Mouse (Mus musculus): ENCODE measurements around the gene Ndufs7. TPM values are rescaled to one million over a fixed set of nuclear protein-coding genes. Genes with fewer than 3 reads are reported as not detected.
A peak's percentile ranks its signal among the peaks of the same experiment; 100 is the strongest.
"Not testable (repeated sequence)": the region's sequence is repeated elsewhere in the genome, so short reads cannot be mapped to it uniquely, and the experiment has no call there.

The Ndufs7 gene
- 553 and 586 TPM in 2 replicates for polyA plus RNA-seq (2015; fragmentation: Nextera tagmentation; extraction: Ambion mirVana)

DNA sequence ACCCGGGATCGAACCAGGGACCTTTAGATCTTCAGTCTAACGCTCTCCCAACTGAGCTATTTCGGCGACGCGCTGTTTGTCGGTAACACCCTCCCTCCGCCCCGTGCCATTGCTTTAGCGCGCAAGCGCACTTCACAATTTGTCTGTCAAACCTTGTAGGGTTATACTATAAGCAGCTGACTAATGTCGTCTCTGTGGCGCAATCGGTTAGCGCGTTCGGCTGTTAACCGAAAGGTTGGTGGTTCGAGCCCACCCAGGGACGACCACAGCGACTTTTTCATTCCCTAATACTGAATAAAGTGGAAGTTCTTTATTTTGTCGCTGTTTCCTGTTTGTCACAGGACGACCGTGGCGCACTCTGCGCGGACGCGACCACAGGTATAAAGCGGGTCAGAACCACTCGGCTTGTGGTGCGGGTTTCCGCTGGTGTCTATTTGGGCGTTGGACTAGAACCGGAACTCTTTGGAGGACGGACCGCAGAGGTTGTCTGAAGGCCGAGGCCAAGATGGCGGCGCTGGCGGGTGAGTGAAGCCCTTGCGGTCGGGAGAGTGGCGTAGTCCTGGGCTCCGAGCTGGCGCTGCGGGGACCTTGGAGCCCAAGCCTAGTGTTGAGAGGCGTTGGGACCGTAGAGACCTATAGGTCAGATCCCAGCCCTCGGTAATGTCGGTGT, at the start of gene Ndufs7:
Gene Ndufs7 (plus strand): TSS at position 151 of the 670 bp plus-strand sequence.
- H3K27ac ChIP-seq: peak within 1 kb of the TSS; percentile 96
- H3K9me3 ChIP-seq (replicated peaks): no peaks in the 10 kb centered on the region
- ATAC-seq (replicated peaks; ENCODE audit: insufficient number of reproducible peaks, insufficient read depth, low FRiP score, low read depth): peak; percentile 85
- H3K4me3 ChIP-seq: peak within 1 kb of the TSS; percentile 82
- peaks cover 17% of the 10 kb centered on the region for H3K36me3 ChIP-seq
- WGBS: under 1% methylated on average over 53 of the region's 53 CpGs
- peak within 1 kb of the TSS; percentile 86 for H3K9ac ChIP-seq
- H3K4me2 ChIP-seq: peak within 1 kb of the TSS; percentile 75
- H3K27me3 ChIP-seq: no peaks in the 10 kb centered on the region
- H3K4me1 ChIP-seq (replicated peaks): peaks cover 48% of the 10 kb centered on the region

DNA sequence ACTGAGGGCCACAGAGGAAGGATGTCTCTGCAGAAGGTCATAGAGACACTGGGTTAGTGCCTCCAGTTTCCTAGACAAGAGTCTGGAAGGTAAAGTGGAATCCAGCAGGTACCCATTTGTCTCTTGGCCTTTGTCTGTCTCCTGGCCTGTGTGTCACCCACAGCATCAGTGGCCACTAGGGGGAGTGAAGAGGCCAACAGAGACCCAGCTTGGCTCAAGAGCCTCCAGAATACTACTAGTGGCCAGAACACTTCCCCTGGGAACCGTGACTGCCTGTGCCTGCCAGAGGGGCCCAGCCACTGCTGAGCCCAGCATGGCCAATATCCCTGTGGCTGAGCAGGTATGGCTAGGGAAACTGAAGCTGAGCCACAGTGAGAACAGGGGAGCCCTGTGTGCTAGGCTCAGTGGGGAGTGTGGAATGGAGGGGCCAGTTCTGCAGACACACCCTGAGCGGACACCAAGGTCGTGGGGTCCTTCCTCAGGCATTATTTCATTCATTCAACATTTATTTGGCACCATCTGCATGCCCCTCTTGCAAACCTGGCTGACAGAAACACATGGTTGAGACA, 49.4 kb upstream of the Ndufs7 start:
- Histone ChIP-seq H3K27me3 (no peaks in the 10 kb centered on the region), H3K36me3 (no peaks in the 10 kb centered on the region), H3K4me3 (no peak overlapping the region), H3K9me3 (replicated peaks) (no peaks in the 10 kb centered on the region), H3K9ac (no peak overlapping the region), H3K4me1 (replicated peaks) (peaks cover 3% of the 10 kb centered on the region), H3K4me2 (no peak overlapping the region), H3K27ac (no peak overlapping the region)
- ATAC-seq (replicated peaks; ENCODE audit: insufficient number of reproducible peaks, insufficient read depth, low FRiP score, low read depth): peak; percentile 65
- 49% methylated on average over 3 of the region's 3 CpGs for WGBS

DNA sequence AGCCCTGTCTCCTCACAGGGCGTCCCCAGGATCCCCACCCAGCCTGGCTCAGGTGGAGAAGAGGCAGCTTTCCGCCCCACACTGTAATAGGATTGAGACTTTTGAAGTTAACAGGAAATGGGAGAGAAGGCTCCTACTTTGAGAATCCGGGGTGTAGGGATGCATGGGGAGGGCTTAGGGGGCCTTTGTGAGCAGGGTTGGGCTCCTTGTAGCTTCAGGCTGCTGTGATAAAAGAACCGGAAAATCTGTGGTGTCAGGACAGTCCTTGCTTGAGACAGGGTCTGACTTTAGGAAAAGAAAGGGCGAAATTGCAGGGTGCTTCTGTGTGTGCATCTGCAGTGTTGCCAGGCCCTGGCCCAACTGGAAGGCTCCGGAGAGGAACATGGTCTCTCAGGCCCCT, 48.4 kb upstream of the Ndufs7 start:
- 75% methylated on average over 6 of the region's 6 CpGs for WGBS

DNA sequence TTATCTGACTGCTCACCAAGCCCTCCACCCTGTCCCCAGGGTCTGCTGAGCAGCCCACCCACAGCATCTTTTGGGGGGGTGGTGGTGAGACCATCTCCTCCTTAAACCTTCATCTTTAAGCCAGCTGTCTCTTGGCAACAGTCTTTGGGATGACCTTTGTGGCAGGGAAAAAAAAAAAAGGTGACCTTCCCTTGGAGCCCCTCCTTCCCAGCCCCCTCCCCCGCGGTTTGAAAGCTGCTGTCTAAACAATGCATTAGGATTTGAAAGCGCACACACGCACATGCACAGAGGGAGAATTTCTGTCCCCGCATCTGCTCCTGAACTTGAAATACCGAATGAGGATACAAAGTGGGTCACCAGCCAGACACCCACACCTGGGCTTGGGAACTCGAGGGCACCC, 44.9 kb upstream of the Ndufs7 start:
- H3K9ac ChIP-seq: no peak overlapping the region
- peaks cover 4% of the 10 kb centered on the region; the same call in 1 of the 2 replicates for H3K27me3 ChIP-seq
- no peaks in the 10 kb centered on the region for H3K36me3 ChIP-seq
- ATAC-seq (replicated peaks; ENCODE audit: insufficient number of reproducible peaks, insufficient read depth, low FRiP score, low read depth): no peak
- H3K27ac ChIP-seq: no peak overlapping the region
- no peaks in the 10 kb centered on the region for H3K9me3 ChIP-seq (replicated peaks)
- H3K4me1 ChIP-seq (replicated peaks): peaks cover 8% of the 10 kb centered on the region
- H3K4me3 ChIP-seq: no peak overlapping the region
- no peak overlapping the region for H3K4me2 ChIP-seq
- 33% methylated on average over 7 of the region's 7 CpGs for whole genome bisulfite sequencing

More for the DNA sequence above, 48.4 kb upstream of the Ndufs7 start:
- H3K4me1 ChIP-seq (replicated peaks): peaks cover 3% of the 10 kb centered on the region
- H3K4me3 ChIP-seq: no peak overlapping the region
- H3K36me3 ChIP-seq: no peaks in the 10 kb centered on the region
- no peaks in the 10 kb centered on the region for H3K9me3 ChIP-seq (replicated peaks)
- H3K4me2 ChIP-seq: no peak overlapping the region
- H3K27ac ChIP-seq: no peak overlapping the region
- no peak overlapping the region for H3K9ac ChIP-seq
- H3K27me3 ChIP-seq: no peaks in the 10 kb centered on the region
- no peak for ATAC-seq (replicated peaks; ENCODE audit: insufficient number of reproducible peaks, insufficient read depth, low FRiP score, low read depth)

DNA sequence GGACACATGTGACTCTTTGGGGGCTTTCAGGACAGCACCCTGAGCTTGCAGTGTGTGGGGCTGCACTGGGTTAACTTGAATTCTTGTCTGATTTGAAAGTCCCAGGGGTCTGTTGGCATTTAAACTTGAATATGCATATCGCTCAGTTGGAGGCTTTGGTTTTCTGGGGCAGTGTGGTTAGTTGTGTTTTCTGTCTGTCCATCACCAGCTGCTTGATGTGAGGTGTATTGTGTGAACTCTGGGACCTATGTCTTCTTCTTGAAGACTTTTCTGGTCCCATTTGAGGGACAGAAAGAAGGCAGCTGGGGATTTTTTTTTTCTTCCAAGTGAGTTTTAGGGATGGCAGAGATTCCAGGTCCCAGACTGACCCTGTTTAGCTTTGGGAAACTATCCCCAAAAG, 41.7 kb upstream of the Ndufs7 start:
- H3K4me2 ChIP-seq: no peak overlapping the region

DNA sequence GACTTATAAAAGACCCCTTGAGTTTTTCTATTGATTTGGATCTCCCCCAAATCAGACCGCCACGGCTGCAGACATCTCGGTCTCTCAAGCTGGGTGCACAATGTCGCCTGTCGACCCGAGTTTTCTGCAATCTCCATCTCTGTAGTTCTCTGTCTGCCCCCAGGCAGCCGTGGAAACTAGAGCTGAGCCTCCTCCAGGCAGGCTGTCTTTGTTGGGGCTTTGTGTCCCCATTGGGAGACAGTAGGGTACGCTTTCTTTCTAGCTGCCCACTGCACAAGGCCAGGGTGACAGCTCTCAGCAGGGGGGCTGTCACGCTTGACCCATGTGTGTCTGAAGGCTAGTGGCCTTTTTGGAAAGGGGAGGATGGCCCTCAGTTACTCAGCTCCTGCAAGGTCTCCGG, 41.2 kb upstream of the Ndufs7 start:
- 71% methylated on average over 10 of the region's 10 CpGs for WGBS
- H3K27me3 ChIP-seq: peaks cover 7% of the 10 kb centered on the region; the same call in 1 of the 2 replicates
- no peak for ATAC-seq (replicated peaks; ENCODE audit: insufficient number of reproducible peaks, insufficient read depth, low FRiP score, low read depth)
- H3K4me3 ChIP-seq: no peak overlapping the region
- H3K36me3 ChIP-seq: no peaks in the 10 kb centered on the region
- H3K9me3 ChIP-seq (replicated peaks): no peaks in the 10 kb centered on the region
- H3K4me2 ChIP-seq: no peak overlapping the region
- H3K27ac ChIP-seq: no peak overlapping the region
- peaks cover 6% of the 10 kb centered on the region for H3K4me1 ChIP-seq (replicated peaks)
- H3K9ac ChIP-seq: no peak overlapping the region

More for the DNA sequence above, 41.7 kb upstream of the Ndufs7 start:
- H3K9ac ChIP-seq: no peak overlapping the region
- ATAC-seq (replicated peaks; ENCODE audit: insufficient number of reproducible peaks, insufficient read depth, low FRiP score, low read depth): no peak
- 76% methylated on average over 1 of the region's 1 CpGs for WGBS
- H3K9me3 ChIP-seq (replicated peaks): no peaks in the 10 kb centered on the region
- H3K4me1 ChIP-seq (replicated peaks): peaks cover 6% of the 10 kb centered on the region
- no peak overlapping the region for H3K27ac ChIP-seq
- H3K4me3 ChIP-seq: no peak overlapping the region
- H3K36me3 ChIP-seq: no peaks in the 10 kb centered on the region
- H3K27me3 ChIP-seq: peaks cover 7% of the 10 kb centered on the region; the same call in 1 of the 2 replicates

DNA sequence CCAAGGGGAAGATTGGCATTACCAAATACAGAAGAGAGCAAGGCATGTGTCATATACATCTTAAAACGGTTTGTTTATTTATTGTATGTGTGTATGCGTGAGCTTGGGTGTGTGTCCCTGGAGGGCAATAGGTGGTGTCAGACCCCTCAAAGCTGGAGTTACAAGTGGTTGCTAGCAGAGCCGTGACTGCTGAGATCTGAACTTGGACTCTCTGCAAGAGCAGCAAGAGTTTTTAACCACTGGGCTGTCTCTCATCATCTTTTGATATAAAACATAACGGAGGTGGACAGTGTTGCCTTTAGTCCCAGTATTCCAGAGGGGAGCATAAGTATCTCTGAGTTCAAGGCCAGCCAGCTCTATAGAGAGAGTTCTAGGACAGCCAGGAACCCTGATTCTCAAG, 40.7 kb upstream of the Ndufs7 start:
- no peak overlapping the region for H3K27ac ChIP-seq
- H3K9ac ChIP-seq: no peak overlapping the region
- no peaks in the 10 kb centered on the region for H3K9me3 ChIP-seq (replicated peaks)
- no peak overlapping the region for H3K4me2 ChIP-seq
- peaks cover 7% of the 10 kb centered on the region; the same call in 1 of the 2 replicates for H3K27me3 ChIP-seq
- WGBS: 74% methylated on average over 4 of the region's 4 CpGs
- ATAC-seq (replicated peaks; ENCODE audit: insufficient number of reproducible peaks, insufficient read depth, low FRiP score, low read depth): no peak
- no peaks in the 10 kb centered on the region for H3K36me3 ChIP-seq
- peaks cover 6% of the 10 kb centered on the region for H3K4me1 ChIP-seq (replicated peaks)
- no peak overlapping the region for H3K4me3 ChIP-seq

DNA sequence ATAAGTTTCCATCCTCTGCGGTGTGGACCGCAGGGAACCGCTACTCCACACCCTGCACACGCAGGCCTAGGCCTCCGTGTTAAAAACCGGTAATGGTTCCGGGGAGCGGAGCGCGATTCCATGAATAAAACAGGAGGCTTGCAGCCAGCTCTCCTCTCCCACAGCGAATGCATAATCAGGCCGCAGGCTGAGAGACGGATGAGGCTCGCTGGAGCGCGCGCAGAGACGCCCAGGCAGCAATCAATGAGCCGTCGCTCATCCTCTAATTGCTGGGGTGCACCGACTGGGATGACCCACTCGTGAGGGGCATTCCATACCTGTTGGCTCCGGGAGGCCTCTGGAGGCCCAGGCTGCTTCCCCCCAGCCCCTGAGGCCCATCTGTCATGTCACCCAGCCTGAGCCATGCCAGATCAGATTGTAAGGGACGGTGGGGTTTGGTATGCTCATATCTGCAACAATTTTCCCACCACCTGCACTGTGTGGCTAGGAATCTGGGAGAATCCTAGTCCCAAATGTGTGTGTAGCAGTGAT, 40.0 kb upstream of the Ndufs7 start:
- Histone ChIP-seq H3K36me3 (no peaks in the 10 kb centered on the region), H3K27me3 (peaks cover 7% of the 10 kb centered on the region; the same call in 1 of the 2 replicates), H3K27ac (no peak overlapping the region), H3K4me2 (0 out of 2 replicates have a peak overlapping the region, but pooled peaks have one; percentile 8), H3K9me3 (replicated peaks) (no peaks in the 10 kb centered on the region), H3K9ac (no peak overlapping the region), H3K4me1 (replicated peaks) (peaks cover 6% of the 10 kb centered on the region), H3K4me3 (no peak overlapping the region)
- ATAC-seq (replicated peaks; ENCODE audit: insufficient number of reproducible peaks, insufficient read depth, low FRiP score, low read depth): no peak
- 33% methylated on average over 24 of the region's 24 CpGs for WGBS

DNA sequence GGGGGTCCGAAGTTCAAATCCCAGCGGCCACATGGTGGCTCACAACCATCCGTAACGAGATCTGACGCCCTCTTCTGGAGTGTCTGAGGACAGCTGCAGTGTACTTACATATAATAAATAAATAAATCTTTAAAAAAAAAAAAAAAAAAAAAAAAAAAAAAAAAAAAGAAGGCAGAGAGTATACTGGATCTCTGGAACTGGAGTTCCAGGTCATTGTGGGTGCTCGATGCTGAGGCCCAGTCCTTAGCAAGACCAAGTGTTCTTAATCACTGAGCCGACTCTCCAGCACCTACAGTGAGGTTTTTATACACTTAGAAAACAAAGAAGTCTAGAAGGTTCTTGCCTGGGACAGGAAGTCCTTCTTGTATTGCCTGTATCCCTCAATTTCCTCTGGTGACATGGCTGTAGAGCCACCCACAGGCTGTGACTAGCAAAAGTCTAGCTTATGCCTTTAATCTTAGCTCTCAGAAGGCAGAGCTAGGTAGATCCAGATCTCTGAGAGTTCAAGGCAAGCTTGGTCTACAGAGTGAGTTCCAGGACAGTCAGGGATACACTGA, 37.3 kb upstream of the Ndufs7 start:
- H3K36me3 ChIP-seq; H3K27me3 ChIP-seq; H3K9ac ChIP-seq; H3K4me3 ChIP-seq; H3K4me1 ChIP-seq (replicated peaks); ATAC-seq (replicated peaks; ENCODE audit: insufficient number of reproducible peaks, insufficient read depth, low FRiP score, low read depth); H3K4me2 ChIP-seq; H3K9me3 ChIP-seq (replicated peaks); H3K27ac ChIP-seq: not testable (repeated sequence)
- WGBS: 68% methylated on average over 7 of the region's 7 CpGs

DNA sequence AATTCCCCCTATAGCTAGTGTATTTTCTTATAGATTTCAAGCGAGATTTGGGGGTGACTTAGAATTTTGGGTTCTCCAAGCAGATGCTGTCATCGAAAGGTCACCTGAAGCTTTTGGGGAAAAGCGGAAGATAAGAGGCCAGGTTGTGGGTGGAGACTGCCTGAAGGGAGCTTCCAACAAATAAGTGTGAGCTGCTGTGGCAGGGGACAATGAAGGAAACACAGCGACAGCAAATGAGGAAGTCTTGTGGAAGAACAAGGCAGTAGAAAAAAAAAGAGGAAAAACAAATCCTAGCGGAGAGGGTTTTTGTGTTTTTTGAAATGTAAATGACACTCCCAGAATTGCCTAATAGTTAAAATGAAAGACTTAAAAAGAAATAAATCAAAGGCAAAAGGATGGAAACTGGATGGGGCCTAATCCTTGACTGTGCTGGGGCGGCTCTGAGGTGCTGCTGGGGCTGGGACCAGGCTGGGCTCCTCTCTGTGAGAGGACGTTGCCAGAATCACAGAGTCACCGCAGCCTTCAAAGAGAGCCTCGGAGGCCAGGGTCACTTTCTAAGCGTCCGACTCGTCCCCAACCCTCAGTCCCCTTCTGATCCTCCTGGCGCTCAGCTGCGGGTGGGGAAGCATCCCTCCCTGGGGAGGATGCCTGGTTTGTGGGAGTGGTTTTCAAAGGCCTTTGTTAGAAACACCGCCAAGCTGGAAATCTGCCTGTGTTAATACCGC, 33.7 kb upstream of the Ndufs7 start:
- H3K4me3 ChIP-seq: no peak overlapping the region
- ATAC-seq (replicated peaks; ENCODE audit: insufficient number of reproducible peaks, insufficient read depth, low FRiP score, low read depth): no peak
- H3K4me1 ChIP-seq (replicated peaks): no peaks in the 10 kb centered on the region
- no peaks in the 10 kb centered on the region for H3K36me3 ChIP-seq
- no peak overlapping the region for H3K4me2 ChIP-seq
- no peak overlapping the region for H3K9ac ChIP-seq
- 39% methylated on average over 16 of the region's 16 CpGs for WGBS
- no peaks in the 10 kb centered on the region for H3K9me3 ChIP-seq (replicated peaks)
- H3K27me3 ChIP-seq: no peaks in the 10 kb centered on the region
- H3K27ac ChIP-seq: no peak overlapping the region

DNA sequence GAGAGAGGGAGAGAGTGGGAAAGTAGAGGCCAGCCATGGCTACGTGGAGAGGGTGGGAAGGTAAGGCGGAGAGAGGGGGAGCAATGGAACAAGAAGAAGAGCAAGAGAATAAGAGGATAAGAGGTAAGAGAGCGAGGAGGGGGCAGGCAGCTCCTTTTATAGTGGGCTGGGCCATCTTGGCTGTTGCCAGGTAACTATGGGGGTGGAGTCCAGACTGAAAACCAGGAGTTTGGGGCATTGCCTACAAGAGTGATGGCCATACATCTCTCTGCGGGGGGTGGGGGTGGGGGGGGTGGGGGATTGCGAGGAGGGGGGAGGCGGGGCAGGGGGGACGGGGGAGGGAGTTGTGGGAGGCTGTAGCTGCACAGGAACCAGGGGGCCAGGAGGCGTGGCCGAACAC, 28.2 kb upstream of the Ndufs7 start:
- WGBS: 60% methylated on average over 6 of the region's 9 CpGs
- H3K9ac ChIP-seq: no peak overlapping the region
- no peaks in the 10 kb centered on the region for H3K9me3 ChIP-seq (replicated peaks)
- no peak for ATAC-seq (replicated peaks; ENCODE audit: insufficient number of reproducible peaks, insufficient read depth, low FRiP score, low read depth)
- H3K36me3 ChIP-seq: no peaks in the 10 kb centered on the region
- no peaks in the 10 kb centered on the region for H3K27me3 ChIP-seq
- H3K4me1 ChIP-seq (replicated peaks): peaks cover 7% of the 10 kb centered on the region
- H3K4me3 ChIP-seq: no peak overlapping the region
- no peak overlapping the region for H3K27ac ChIP-seq
- no peak overlapping the region for H3K4me2 ChIP-seq
